Mouse (Mus musculus) C2C12 (cell line): ENCODE results near the gene Slc11a1.

ENCODE experiments used
- CEBPB ChIP-seq: IDR thresholded peaks from one replicate; pipeline ENCODE4 v1.6.1; 2011; ENCODE audit warnings: low read depth, mild to moderate bottlenecking, control low read depth, moderate library complexity
- CTCF ChIP-seq: IDR thresholded peaks from one replicate; pipeline ENCODE4 v1.5.1; 2011; ENCODE audit not compliant: control insufficient read depth, insufficient read depth, insufficient read length
- USF1 ChIP-seq: IDR thresholded peaks from one replicate; pipeline ENCODE4 v1.6.1; 2011; ENCODE audit warnings: low read depth, mild to moderate bottlenecking, control low read depth, moderate library complexity

DNA sequence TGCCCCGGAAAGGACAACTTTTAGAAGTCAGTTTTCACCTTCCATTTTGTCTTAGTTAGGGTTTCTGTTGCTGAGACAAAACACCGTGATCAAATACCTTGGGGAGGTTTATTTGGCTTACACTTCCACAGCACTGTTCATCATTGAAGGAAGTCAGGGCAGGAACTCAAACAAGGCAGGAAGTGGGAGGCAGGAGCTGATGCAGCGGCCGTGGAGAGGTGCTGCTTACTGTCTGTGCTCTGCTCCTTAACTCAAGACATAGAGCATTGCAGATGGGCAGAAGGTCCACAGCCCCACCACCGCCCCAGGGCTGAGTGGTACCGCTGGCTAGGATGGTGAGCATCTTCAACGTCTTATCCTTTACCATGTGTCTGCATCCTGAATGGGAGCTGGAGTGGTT, 33.1 kb upstream of the Slc11a1 start:
- TF ChIP-seq CTCF = no peak
- TF ChIP-seq USF1 = no peak
- no peak for TF ChIP-seq CEBPB
